Mouse (Mus musculus) monocyte, adult 59 days (primary cell): ENCODE results near the gene Zbtb26. TPM values are rescaled to one million over a fixed set of nuclear protein-coding genes. Genes with fewer than 3 reads are reported as not detected.

Source experiments
- total RNA-seq, 2 experiments: library from RNA; stranded (reverse); gene quantifications; one replicate each; pipeline ENCODE4 v1.2.4; 2023

Zbtb26 gene
- total RNA-seq, result 1 to 10 TPM; 2.4 to 3.1 TPM

DNA sequence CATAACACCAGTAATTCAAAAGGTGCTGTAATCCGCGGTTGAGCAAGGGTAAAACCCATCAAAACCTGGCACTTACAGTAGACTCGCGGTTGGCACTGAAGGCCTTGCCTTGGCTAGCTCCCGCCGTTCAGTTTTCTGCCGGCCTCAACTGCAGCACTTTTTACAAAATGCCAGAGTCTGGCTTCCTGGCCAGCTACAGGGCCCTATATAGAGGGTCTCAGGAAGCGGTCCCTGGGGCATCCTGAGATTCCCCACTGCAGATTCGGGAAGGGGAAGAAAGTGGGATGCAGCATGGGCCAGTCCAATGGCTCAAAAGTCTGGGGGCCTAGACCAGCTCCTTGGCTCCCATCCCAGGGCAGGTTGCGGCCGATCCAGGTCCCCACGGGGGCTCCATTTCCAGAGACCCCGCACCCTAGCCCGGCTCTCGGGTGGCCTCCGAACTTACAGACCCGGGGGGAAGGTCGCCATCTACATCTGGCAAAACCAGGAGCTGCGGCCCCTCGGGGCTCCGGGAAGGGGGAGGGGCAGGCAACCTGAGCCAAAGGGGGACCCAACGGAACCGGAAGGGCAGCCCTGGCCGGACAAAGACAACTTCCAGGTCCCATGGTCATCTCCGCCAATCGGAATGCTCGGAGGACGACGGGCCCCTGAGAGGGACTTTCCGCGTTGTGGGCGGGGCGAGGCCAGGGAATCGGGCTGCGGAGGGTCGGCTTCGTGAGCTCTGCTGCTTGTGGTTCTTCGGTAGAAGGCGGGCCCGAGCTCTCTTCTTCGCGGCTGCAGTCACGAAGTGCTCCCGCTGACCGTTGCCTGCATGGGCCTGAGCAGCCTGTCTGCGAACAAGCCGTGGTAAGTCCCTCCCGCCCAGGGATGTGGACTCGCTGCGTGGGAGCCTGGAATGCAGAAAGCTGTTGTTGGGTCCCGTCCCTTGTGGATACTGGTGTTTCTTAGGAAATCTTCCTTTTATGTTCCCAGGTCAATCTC is at the start of gene Zbtb26, which contains the start of the genes Zbtb6 and Rabgap1:
TSS of gene Zbtb26 (minus strand) at position 525 of the 981 bp plus-strand sequence.
TSS of gene Zbtb6 (minus strand) at position 561 of the 981 bp plus-strand sequence.
TSS of gene Rabgap1 (plus strand) at position 669 of the 981 bp plus-strand sequence.

DNA sequence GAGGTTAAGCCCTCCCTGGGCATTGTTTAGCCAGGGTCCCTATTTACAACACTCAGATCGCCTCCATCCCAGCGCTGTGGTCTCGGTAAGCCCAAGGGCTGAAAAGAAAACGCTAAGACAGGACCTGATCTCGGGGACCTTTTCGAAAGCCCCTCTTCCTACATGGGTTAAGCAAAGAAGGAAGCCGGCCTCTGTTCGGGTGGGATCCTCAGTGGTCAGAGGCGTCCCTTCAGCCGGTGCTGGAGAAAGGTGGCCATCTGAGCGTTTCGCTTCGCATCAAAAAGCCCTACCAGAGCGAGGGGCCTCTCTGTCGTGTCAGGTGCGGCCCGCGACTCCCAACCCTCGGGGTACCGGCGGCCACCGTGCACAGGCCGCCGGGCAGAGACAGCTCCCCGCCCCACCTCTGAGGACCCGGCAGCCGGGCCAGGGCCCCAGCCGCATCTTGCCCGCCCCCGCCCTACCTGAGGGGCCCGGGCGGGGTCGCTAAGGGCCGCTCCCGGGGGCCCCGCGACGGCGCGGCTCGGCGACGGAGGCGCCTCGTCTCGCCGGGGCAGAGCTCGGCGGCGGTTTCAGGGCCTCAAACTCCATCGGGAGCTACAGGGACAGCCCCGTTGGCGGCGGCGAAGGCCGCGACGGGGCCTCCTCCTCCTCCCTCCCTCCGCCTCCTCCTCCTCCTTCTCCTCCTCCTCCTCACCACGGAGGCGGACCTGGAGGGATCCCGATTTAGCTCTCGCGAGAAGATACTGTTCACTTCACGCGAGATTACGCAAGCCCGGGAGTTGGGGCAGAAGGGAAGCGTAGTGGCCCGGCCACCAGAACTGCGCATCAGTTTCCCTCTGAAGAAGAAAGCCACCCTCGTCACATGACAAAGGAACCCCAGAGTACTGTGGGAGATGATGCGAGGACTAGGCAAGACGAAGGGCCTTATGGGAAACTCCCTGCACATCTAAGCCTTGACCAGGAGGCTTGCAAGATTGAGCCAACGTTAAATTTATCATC is 20.3 kb downstream of the Zbtb26 start, which contains the start of gene Rc3h2:
TSS of gene Rc3h2 (minus strand) at position 598 of the 999 bp plus-strand sequence.

Other genes with a start within 250 kb of the Zbtb26 start
- gene Olfr366, start 231.6 kb downstream of the Zbtb26 start, total RNA-seq, result not detected
- not detected for gene Olfr368, start 116.6 kb downstream of the Zbtb26 start, total RNA-seq
- 10 to 100 TPM; 25.9 to 33.3 TPM for gene Pdcl, start 83.8 kb downstream of the Zbtb26 start, total RNA-seq
- 10 to 100 TPM; 43.9 to 44.1 TPM for gene Rc3h2, start 20.2 kb downstream of the Zbtb26 start, total RNA-seq
- 10 to 100 TPM; 12.1 to 12.5 TPM for gene Zbtb6, start within 50 bp of the Zbtb26 start, total RNA-seq
- 10 to 100 TPM; 33.2 to 33.9 TPM for gene Rabgap1, start 144 bp upstream of the Zbtb26 start, total RNA-seq
- gene Gpr21, start 73.2 kb upstream of the Zbtb26 start, total RNA-seq, result 1 to 10 TPM; 3.6 to 3.9 TPM